Mouse (Mus musculus) layer of hippocampus, postnatal 36 days (tissue): ENCODE results near the gene Vmn2r69. TPM values are rescaled to one million over a fixed set of nuclear protein-coding genes. Genes with fewer than 3 reads are reported as not detected.

Experiments
- DNase-seq, 2 experiments: peaks; one replicate each; pipeline ENCODE4 v3.0.0; 2022
- total RNA-seq, 2 experiments: library from RNA; stranded (reverse); gene quantifications; 2 replicates each; pipeline ENCODE4 v1.2.3; 2021

Vmn2r69 gene
- not detected for total RNA-seq

DNA sequence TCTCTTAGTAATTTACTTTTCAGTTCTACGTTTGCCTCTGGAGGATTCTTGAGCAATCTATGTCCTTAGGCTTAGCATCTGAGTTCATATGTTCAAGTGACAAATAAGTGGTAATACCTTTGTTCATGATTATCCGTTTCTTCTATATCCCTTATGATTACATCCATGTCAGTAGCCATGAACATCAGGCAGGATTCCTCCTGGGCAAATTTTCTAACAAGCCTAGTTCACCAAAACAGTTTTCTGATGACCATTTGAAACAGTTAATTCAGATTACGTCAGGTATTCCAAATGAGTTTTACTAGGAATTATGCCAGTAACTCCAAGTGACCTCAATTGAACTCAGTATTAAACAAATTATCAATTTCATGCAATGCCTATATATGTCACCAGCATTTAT lies at the start of gene Vmn2r69:
Vmn2r69 (minus strand) TSS at position 101 of the 400 bp plus-strand sequence.
- DNase-seq = no peak

Other genes with a start within 250 kb of the Vmn2r69 start
- not detected for gene Vmn2r68, start 178.1 kb downstream of the Vmn2r69 start, total RNA-seq
- not detected for gene Vmn2r71, start 147.2 kb upstream of the Vmn2r69 start, total RNA-seq
- not detected for gene Vmn2r70, start 153.3 kb upstream of the Vmn2r69 start, total RNA-seq